Mouse (Mus musculus): ENCODE measurements around the gene Mark2. TPM values are rescaled to one million over a fixed set of nuclear protein-coding genes. Genes with fewer than 3 reads are reported as not detected.
A peak's percentile ranks its signal among the peaks of the same experiment; 100 is the strongest.

The Mark2 gene
- polyA plus RNA-seq, 1 experiment from 2014 or later, result 63.8 TPM

GRCm38 (mm10) chr19:7273486-7273885, 68.2 kb downstream of the Mark2 start:
- no peak for ATAC-seq (ENCODE audit: low FRiP score, low read depth)
- Histone ChIP-seq H3K4me2 (replicated peaks) (no peak overlapping the region), H3K9ac (replicated peaks) (no peak overlapping the region), H3K9me3 (no peaks in the 10 kb centered on the region), H3K36me3 (peaks cover 80% of the 10 kb centered on the region), H3K4me3 (no peak overlapping the region), H3K4me1 (peaks cover 63% of the 10 kb centered on the region), H3K27me3 (no peaks in the 10 kb centered on the region), H3K27ac (replicated peaks) (0 out of 2 replicates have a peak overlapping the region, but pooled peaks have one; percentile 83)
- WGBS, result 88% methylated on average over 4 of the region's 4 CpGs

GRCm38 (mm10) chr19:7269290-7270044, 72.2 kb downstream of the Mark2 start:
- H3K4me2 ChIP-seq (replicated peaks), result peak overlapping the region; percentile 93
- H3K27me3 ChIP-seq, result no peaks in the 10 kb centered on the region
- no peaks in the 10 kb centered on the region for H3K9me3 ChIP-seq
- peak overlapping the region; percentile 100 for H3K27ac ChIP-seq (replicated peaks)
- H3K4me3 ChIP-seq, result peak overlapping the region; percentile 97
- 10% methylated on average over 11 of the region's 11 CpGs for WGBS
- peaks cover 42% of the 10 kb centered on the region for H3K36me3 ChIP-seq
- H3K9ac ChIP-seq (replicated peaks), result peak overlapping the region; percentile 99
- no peak for ATAC-seq (ENCODE audit: low FRiP score, low read depth)
- H3K4me1 ChIP-seq, result peaks cover 74% of the 10 kb centered on the region

- Histone ChIP-seq H3K9ac (replicated peaks) (peak overlapping the region; percentile 99), H3K9me3 (no peaks in the 10 kb centered on the region), H3K36me3 (peaks cover 35% of the 10 kb centered on the region), H3K27me3 (no peaks in the 10 kb centered on the region), H3K4me3 (peak overlapping the region; percentile 97), H3K27ac (replicated peaks) (peak overlapping the region; percentile 100), H3K4me1 (peaks cover 74% of the 10 kb centered on the region), H3K4me2 (replicated peaks) (peak overlapping the region; percentile 93)
- WGBS, result under 1% methylated on average over 24 of the region's 30 CpGs
- ATAC-seq (ENCODE audit: low FRiP score, low read depth), result no peak
Observed at GRCm38 (mm10) chr19:7268722-7269090, 73.0 kb downstream of the Mark2 start.

- no peaks in the 10 kb centered on the region for H3K9me3 ChIP-seq
- peak overlapping the region; percentile 93 for H3K4me2 ChIP-seq (replicated peaks)
- peak overlapping the region; percentile 99 for H3K9ac ChIP-seq (replicated peaks)
- H3K36me3 ChIP-seq, result peaks cover 28% of the 10 kb centered on the region
- peak; percentile 39 for ATAC-seq (ENCODE audit: low FRiP score, low read depth)
- H3K27ac ChIP-seq (replicated peaks), result peak overlapping the region; percentile 100
- H3K27me3 ChIP-seq, result no peaks in the 10 kb centered on the region
- peak overlapping the region; percentile 97 for H3K4me3 ChIP-seq
- H3K4me1 ChIP-seq, result peaks cover 74% of the 10 kb centered on the region
- 1% methylated on average over 55 of the region's 97 CpGs for WGBS
Observed at GRCm38 (mm10) chr19:7267781-7268721, 73.6 kb downstream of the Mark2 start.

DNA sequence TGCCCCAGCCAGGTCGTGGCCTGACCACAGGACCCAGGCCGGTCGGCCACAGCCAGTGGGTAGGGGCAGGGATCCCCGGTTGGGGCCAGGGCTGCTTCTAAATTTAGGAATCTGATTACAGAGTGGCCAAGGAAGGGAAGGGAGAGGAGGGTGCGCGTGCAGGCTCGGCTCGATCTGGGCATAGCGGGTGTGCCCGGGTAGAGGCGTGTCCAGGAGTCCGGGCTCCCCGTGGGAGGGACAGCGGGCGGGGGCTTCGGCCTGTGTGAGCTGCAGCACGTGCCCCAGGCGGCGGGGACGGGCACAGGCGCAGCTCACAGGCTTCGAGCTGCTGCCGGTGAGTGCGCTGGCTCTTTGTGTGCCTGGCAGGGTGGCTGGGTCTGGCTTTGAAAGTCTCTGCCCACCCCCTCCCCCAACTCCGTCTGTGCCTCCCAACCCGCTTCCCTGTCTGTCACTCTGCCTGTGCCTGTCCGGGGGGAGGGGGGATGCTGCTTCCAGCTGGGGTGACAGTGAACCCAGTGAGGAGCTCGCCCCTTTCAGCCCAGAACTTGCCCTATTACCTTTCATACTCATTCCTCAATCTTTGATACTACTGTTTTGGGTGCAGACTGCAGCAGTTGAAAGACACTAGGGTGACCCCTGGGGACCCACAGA, 74.4 kb downstream of the Mark2 start, which contains the start of gene Rcor2:
TSS of gene Rcor2 (plus strand) at position 235 of the 651 bp plus-strand sequence.
- H3K4me3 ChIP-seq, result peak within 1 kb of the TSS; percentile 97
- peak within 1 kb of the TSS; percentile 93 for H3K4me2 ChIP-seq (replicated peaks)
- peak within 1 kb of the TSS; percentile 99 for H3K9ac ChIP-seq (replicated peaks)
- H3K27ac ChIP-seq (replicated peaks), result peak within 1 kb of the TSS; percentile 100
- WGBS, result under 1% methylated on average over 27 of the region's 28 CpGs
- peak; percentile 72 for ATAC-seq (ENCODE audit: low FRiP score, low read depth)
- H3K36me3 ChIP-seq, result peaks cover 20% of the 10 kb centered on the region
- peaks cover 72% of the 10 kb centered on the region for H3K4me1 ChIP-seq
- H3K27me3 ChIP-seq, result no peaks in the 10 kb centered on the region
- no peaks in the 10 kb centered on the region for H3K9me3 ChIP-seq

DNA sequence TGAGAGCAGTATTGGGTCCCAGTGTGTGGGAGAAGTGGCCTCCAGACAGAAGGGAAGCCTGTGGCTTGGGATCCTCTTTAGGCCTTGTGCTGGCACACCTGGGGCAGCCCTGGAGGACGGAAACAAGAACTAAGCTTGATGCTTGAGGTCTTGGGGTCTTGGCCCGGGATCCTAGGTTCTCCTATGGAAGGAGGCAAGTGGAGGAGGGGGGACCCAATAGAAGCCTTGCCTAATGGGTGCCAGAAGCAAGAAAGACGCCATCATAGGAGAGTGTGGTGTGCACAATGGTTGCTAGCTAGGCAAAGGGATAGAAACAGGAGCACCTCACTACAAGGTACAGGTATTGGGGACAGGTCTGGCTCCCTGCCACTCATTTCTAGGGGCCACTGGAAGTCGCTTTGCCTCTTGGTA, 75.2 kb downstream of the Mark2 start:
- Histone ChIP-seq H3K27ac (replicated peaks) (peak overlapping the region; percentile 100), H3K4me2 (replicated peaks) (peak overlapping the region; percentile 93), H3K4me3 (peak overlapping the region; percentile 97; the same call in 1 of the 2 replicates), H3K9ac (replicated peaks) (peak overlapping the region; percentile 99), H3K4me1 (peaks cover 64% of the 10 kb centered on the region), H3K27me3 (no peaks in the 10 kb centered on the region), H3K9me3 (no peaks in the 10 kb centered on the region), H3K36me3 (peaks cover 12% of the 10 kb centered on the region)
- ATAC-seq (ENCODE audit: low FRiP score, low read depth), result 0 out of 2 replicates have a peak, but pooled peaks have one; percentile 2
- 15% methylated on average over 4 of the region's 4 CpGs for WGBS

GRCm38 (mm10) chr19:7265478-7266191, 76.0 kb downstream of the Mark2 start:
- H3K4me1 ChIP-seq, result peaks cover 56% of the 10 kb centered on the region
- peaks cover 4% of the 10 kb centered on the region for H3K36me3 ChIP-seq
- peak overlapping the region; percentile 99 for H3K9ac ChIP-seq (replicated peaks)
- H3K27ac ChIP-seq (replicated peaks), result peak overlapping the region; percentile 100
- ATAC-seq (ENCODE audit: low FRiP score, low read depth), result peak; percentile 64
- H3K9me3 ChIP-seq, result no peaks in the 10 kb centered on the region
- H3K27me3 ChIP-seq, result no peaks in the 10 kb centered on the region
- peak overlapping the region; percentile 93 for H3K4me2 ChIP-seq (replicated peaks)
- 6% methylated on average over 12 of the region's 14 CpGs for WGBS
- H3K4me3 ChIP-seq, result no peak overlapping the region

GRCm38 (mm10) chr19:7264766-7265331, 76.8 kb downstream of the Mark2 start:
- no peak for ATAC-seq (ENCODE audit: low FRiP score, low read depth)
- H3K9ac ChIP-seq (replicated peaks), result peak overlapping the region; percentile 99
- no peaks in the 10 kb centered on the region for H3K36me3 ChIP-seq
- H3K27ac ChIP-seq (replicated peaks), result peak overlapping the region; percentile 100
- no peaks in the 10 kb centered on the region for H3K27me3 ChIP-seq
- 8% methylated on average over 6 of the region's 6 CpGs for WGBS
- peak overlapping the region; percentile 93 for H3K4me2 ChIP-seq (replicated peaks)
- 0 out of 2 replicates have a peak overlapping the region, but pooled peaks have one; percentile 6 for H3K4me3 ChIP-seq
- no peaks in the 10 kb centered on the region for H3K9me3 ChIP-seq
- peaks cover 49% of the 10 kb centered on the region for H3K4me1 ChIP-seq

- Histone ChIP-seq H3K4me1 (peaks cover 43% of the 10 kb centered on the region), H3K4me3 (no peak overlapping the region), H3K27ac (replicated peaks) (peak overlapping the region; percentile 100), H3K9me3 (no peaks in the 10 kb centered on the region), H3K4me2 (replicated peaks) (peak overlapping the region; percentile 93), H3K9ac (replicated peaks) (peak overlapping the region; percentile 99; the same call in 1 of the 2 replicates), H3K36me3 (no peaks in the 10 kb centered on the region), H3K27me3 (no peaks in the 10 kb centered on the region)
- no peak for ATAC-seq (ENCODE audit: low FRiP score, low read depth)
- WGBS, result 13% methylated on average over 9 of the region's 9 CpGs
Observed at GRCm38 (mm10) chr19:7264088-7264765, 77.4 kb downstream of the Mark2 start.

GRCm38 (mm10) chr19:7262592-7262991, 79.1 kb downstream of the Mark2 start:
- 93% methylated on average over 1 of the region's 1 CpGs for WGBS

More at GRCm38 (mm10) chr19:7262592-7262991, 79.1 kb downstream of the Mark2 start:
- Histone ChIP-seq H3K9ac (replicated peaks) (no peak overlapping the region), H3K9me3 (no peaks in the 10 kb centered on the region), H3K4me3 (no peak overlapping the region), H3K27ac (replicated peaks) (no peak overlapping the region), H3K4me1 (peaks cover 38% of the 10 kb centered on the region), H3K4me2 (replicated peaks) (no peak overlapping the region), H3K27me3 (no peaks in the 10 kb centered on the region), H3K36me3 (no peaks in the 10 kb centered on the region)
- no peak for ATAC-seq (ENCODE audit: low FRiP score, low read depth)
